Mouse (Mus musculus): Measurements from ENCODE around the gene Gm42742.

Gene Gm42742

DNA sequence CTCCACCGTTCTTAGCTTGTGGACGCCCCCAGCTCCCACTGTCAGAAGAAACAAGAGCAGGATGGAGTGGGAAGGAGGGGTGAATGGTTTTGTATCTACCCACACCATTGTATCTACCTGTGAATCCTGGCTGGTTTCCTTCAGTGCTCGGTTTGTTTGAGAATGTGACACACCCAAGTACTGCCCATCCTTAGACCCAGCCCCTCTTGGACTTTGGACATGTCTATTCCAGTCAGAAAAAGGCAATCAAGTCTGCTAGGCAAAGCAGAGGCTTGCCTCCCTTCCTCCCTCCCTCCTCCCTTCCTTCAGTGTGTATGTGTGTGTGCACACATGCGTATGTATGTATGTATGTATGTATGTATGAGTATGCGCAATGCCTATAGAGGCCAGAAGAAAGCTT lies 17.3 kb downstream of the Gm42742 start:
- no peak for DNase-seq (ENCODE audit: low spot score in 2 of 2)

DNA sequence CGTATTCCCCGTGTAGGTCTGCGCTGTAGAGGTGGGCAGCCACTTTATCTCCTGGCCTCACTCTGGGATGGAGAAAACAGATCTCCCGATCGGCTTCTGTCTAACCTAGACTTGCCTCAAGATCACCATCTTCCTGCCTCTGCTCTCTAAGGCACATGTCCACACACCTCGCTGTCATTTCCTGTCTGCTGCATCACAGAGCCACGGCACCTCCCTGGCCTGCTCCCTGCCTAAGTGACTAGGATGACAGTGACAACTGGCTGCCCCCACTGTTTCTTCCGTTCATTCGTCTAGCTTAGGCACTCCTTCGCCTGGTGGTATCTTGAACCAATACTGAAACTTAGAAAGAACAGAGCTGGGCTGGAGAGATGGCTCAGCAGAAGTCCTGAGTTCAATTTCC lies 21.3 kb downstream of the Gm42742 start:
- DNase-seq (ENCODE audit: low spot score in 2 of 2): no peak

DNA sequence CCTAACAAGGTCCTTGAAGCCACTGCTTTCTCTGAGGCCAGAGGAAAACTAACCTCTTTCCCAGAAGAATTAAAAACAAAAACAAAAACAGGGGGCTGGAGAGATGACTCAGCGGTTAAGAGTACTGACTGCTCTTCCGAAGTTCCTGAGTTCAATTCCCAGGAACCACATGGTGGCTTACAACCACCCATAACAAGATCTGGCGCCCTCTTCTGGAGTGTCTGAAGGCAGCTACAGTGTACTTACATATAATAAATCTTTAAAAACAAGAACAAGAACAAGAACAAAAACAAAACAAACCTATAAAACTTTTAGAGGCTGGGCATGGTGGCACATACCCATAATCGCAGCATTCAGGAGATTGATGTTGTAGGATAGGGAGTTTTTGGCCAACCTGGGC lies 24.4 kb downstream of the Gm42742 start:
- DNase-seq (ENCODE audit: low spot score in 2 of 2): no peak

DNA sequence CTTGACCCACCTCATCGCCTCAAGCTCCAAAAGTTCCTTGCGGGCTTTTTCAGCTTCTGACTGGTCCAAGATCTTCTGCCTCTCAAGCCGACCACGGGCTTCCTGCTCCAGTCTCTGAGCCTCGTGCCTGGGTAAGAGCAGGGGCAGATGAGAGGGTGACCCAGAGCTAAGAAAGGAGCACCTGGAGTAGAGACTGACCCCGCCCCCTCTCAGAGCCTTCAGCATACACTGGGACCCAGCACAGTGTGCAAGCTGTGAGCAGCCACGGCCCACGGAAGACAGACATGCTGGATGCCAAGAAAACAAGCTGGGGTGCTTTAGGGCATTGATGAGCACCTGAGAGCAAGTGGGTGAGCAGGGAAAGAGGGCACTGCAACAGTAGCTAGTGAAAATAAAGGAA lies 32.1 kb downstream of the Gm42742 start:
- no peak for DNase-seq (ENCODE audit: low spot score in 2 of 2)

DNA sequence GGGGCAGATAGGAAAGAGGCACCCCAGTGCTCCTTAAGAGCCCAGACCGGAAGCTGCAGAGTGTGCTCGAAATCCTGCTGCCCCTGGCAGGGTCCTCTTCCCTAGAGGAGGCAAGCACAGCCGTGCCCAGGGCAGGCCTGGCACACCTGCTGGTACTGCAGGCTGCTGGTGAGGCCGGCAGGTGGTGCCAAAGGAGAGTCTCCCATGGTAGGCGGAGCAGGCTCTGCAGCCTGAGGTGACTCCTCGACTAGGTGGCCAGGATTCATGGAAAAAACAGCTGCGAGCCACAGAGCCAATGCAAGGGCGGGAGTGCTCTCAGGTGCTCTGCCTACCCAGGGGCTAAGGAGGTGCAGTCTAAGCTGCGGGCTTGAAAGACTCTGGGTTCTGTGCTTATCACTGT lies 34.6 kb downstream of the Gm42742 start:
- DNase-seq (ENCODE audit: low spot score in 2 of 2): peak; percentile 19 to 39

DNA sequence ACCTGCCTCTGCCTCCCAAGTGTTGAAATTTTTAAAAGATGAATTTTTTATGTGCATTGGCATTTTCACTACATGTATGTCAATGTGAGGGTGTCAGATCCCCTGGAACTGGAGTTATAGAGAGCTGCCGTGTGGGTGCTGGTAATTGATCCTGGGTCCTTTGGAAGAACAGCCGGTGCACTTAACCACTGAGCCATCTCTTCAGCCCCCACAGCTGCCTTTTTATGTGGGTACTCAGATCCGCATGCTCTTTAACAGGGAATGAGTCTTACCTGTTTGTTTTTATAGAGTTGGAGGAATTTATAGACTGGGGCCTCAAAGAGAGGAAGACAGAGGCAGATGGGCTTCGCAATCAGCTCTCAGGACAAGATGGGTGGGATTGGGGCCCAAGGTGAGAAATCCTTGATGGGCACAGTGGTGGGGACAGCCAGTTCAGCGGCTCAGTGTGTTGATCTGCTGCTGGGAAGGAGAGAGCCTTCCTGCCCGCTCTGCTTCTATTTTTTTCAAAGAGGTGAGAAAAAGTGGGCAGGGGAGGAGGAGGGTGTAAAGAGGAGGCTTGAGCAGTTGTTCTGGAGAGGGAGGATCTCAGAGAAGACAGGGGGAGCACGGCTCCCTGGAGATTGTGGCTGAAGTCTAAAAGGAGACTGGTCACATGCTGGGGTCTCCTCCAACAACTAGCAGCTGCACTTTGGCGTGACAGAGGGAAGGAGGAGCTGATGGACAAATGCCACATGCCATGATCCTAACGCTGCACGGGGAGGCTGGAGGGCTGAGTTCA lies 36.0 kb downstream of the Gm42742 start:
- DNase-seq (ENCODE audit: low spot score in 2 of 2): no peak

DNA sequence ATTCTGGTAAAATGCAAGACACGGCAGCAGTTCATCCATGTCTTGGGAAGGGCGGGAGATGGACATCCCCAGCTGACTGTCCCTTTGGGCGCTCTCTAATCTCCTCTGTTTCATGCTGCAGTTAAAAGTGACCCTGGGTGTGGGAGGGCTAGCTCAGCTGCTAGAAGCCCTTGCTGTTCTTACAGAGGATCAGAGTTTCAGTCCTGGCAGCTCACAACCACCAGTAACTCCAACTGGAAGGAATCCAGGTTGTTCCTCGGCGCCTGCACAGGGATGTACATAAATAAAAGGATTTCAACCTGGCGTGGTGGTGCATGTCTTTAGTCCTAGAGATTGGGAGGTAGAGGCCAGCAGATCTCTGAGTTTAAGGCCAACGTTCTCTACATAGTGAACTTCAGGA lies 37.8 kb downstream of the Gm42742 start:
- no peak for DNase-seq (ENCODE audit: low spot score in 2 of 2)

DNA sequence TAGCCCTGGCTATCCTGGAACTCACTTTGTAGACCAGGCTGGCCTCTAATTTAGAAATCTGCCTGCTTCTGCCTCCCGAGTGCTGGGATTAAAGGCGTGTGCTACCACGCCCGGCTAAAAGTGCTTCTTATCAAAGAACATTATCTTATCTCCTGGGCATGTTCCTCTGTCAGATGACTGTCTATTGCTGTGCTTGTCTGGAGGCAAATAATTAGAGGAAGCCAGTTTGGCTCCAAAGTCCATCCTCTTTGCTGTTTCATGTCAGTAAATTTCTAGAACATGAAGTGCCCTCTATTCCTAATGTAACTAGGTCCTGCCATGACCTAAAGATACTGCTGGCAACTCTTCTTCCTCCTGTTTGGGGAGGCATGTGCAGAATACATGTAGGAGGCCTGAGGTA lies 38.8 kb downstream of the Gm42742 start:
- DNase-seq (ENCODE audit: low spot score in 2 of 2): no peak

DNA sequence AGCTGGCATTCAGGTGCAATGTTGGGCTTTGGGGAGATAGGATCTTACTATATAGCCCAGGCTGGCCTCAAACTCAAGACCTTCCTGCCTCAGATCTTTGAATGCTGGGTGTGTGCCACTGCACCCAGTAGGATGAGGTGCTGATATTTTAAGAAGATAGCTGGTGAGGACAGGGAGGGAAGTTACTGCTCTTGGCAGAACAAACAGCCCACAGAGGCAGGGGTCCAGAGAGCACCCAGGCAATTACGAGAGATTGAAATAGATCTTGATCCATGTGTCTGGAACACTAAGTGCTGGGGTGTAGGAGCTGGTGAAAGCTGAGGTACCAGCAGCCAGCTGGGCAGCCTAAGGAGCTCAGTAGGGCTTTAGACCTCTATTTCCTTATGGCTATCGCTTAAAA lies 39.3 kb downstream of the Gm42742 start:
- no peak for DNase-seq (ENCODE audit: low spot score in 2 of 2)

DNA sequence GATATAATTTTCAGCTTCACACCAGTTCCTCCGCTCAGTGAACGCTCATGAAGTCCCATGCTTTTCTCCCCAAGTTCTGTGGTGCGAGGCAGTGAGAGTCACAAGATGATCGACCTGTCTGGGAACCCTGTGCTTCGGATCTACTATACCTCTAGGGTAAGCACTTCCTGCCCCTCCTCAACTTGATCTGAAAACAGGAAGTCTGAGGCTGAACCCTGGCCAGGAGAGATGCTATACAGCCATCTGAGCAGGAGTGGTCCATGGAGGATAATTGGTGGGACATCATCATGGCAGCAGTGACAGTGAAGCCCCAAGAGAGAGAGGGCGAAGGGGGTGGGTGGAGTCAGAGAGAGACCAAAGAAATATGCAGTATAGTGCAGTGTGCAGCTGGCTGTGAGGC lies 42.1 kb downstream of the Gm42742 start:
- DNase-seq (ENCODE audit: low spot score in 2 of 2): no peak

DNA sequence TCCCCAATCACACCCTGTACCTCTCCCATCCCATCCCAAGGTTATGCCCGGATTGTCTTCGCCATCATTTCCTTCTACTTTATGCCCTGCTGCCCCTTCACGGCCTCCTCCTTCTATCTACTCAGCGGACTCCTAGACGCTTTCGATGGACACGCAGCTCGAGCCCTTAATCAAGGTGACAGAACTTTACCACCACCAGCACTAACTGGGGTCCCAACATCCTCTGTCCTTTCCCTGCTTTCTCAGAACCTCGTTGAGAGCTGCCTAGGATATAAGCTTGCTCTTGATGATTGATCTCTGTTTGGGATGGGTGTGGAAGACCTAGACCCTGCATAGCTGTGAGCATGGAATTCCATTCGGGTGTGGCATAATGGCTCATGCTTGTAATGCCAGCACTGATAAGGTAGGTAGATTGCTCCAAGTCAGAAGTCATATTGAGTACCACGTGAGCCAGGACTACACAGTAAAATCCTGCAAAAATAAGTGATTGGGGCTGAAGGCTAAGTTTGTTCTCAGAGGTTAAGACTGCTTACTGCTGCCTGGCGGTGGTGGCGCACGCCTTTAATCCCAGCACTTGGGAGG lies 43.9 kb downstream of the Gm42742 start:
- DNase-seq (ENCODE audit: low spot score in 2 of 2): peak in 1 of 2 experiments; percentile 19

DNA sequence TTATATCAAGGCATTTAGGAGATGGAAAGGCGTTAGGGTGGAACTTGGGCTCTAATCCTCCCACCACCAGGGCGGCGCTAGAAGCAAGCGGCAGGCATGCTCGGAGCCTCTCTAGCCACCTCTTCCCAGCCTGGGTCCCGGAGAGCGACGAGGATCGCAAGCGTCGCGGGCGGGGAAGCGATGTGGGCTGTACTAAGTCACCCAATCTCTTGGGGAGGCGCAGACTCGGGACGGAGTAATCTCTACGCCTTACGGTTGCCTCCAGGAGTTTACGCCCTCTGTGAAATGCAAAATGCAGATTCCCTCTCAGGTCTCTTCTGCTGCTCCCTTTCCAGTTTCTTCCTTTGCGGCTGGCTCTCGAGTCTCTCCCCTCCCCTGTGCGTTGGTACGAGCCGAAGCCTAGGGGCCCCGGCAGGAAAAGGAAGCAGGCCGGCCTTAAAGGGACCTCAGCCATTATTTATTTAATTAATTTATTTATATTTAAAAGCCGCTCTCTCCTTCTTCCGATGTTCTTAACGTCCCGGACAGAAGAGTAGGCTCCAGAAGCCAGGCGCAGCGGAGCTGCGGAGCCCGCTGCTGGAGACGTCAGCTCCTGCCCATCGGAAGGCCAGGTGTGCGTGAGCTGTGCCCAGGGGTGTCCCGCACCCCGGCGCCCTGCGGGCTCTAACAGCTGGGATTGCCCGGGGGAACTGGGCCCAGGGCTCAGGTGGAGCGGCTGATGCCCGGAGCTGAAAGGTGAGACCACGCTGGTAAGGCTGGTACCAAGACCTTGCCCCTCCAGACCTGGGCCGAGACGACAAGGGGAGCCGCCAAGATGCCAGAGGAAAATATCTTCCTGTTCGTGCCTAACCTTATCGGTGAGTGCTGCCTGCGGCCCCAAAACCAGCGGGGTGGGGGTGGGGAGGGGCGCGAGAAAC lies 44.7 kb downstream of the Gm42742 start, which contains the start of gene Cdiptos:
TSS of gene Cdiptos (minus strand) at position 149 of the 917 bp plus-strand sequence.
- DNase-seq (ENCODE audit: low spot score in 2 of 2): peak; percentile 89 to 96

DNA sequence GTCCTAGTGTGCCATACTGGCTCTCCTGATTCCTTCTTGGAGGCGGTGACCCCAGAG lies 45.2 kb downstream of the Gm42742 start, which contains the start of gene Cdipt:
TSS of gene Cdipt (plus strand) at position 22 of the 57 bp plus-strand sequence.
- DNase-seq (ENCODE audit: low spot score in 2 of 2): no peak

DNA sequence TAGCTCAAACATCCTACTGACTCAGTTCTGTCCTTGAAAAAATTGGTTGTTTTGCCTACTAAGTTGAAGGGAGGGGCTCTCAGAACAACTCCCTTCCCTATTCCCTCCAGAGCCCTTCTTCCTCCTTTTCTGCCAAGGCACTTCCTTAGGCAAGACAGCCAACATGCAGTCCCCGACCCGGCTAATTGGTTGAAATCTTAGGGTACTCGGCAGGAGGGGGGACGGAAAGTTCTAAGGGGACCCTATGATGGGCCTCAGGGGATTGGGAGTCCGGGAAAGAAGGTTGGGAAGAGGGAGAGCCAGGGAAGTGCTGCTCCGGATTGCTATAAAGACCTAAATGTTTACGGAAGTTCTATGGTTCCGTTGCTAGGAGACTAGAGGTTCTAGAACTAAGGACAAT lies 45.4 kb downstream of the Gm42742 start:
- peak in 1 of 2 experiments; percentile 6 for DNase-seq (ENCODE audit: low spot score in 2 of 2)

DNA sequence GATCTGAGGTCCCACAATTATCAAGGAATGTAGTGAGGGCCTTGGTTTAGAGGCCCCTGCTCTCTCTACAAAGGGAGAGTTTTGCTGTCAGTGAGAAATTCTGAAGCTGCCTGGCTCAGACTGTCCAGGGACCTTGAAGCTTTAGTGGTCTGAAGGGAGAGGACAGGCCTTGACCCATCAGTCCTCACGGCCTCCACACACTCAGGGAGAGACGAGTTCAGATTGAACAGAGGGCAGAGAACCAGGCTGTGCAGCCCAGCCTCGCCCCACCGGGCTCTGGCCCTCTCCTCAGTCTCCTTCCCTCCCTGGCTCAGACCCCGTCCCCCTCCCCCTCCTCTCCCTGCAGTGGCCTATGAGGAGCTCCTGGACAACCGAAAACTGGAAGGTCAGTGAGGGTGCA lies 53.5 kb downstream of the Gm42742 start:
- no peak for DNase-seq (ENCODE audit: low spot score in 2 of 2)

DNA sequence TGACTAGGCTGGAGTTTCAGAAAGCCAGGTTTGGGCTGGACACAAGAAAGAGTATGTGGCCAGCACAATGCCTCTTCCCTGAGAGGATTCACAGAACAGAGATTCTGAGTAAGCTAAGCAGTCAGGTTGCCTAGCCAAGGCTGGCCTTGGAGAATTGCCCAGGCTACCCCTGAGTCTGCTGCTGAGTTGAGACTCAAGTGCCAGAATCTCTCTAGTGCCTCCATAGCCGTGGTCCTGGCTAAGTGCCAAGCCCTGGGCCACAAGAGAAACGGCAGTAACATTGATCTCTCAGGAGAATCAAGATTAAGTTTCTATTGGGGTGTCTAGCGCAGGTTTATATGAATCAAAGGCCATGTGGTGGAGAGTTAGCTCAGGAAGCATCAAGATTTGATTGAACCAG lies 55.3 kb downstream of the Gm42742 start:
- DNase-seq (ENCODE audit: low spot score in 2 of 2): no peak
